In the genomic region with DNA sequence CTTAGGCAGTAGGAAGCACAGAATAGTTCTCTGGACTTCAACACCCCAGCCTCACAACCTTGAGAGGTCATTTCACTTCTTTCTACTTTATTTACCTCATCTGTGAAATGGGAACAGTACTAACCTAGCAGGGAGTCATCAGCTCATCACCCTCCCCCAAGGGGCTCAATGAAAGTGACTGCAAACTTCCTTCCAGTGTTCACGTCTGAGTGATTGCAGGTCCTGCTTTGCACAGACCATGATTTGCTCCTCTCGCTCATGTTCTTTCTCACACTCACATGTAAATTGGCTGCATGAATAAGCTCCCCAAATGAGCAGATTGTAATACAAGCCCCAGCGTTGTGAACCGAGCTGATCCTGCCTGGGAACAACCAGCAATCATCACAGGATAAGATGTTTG, we compare ENCODE assay signal across 10 mouse cellular contexts.
"Had no signal": no experiment of that assay in that cellular context is flagged by ENCODE, and none has a peak within 500 bp of the region (broad histone marks: within the 10 kb centered on the region; RNA-seq: fewer than 3 reads in every experiment).

No protein-coding gene starts in this region.

- DNase-seq: liver, embryonic 13.5 days; liver, postnatal 0 days; lung, adult 2 months; lung, postnatal 14 days; lung, postnatal 36 days; right cerebral cortex, postnatal 25 days; right cerebral cortex, postnatal 4 days; thymus, adult 2 months; thymus, postnatal 25 days; thymus, postnatal 4 days had no signal
